Mouse (Mus musculus) embryonic facial prominence, embryonic 13.5 days (tissue): ENCODE results near the gene Gpr12. TPM values are rescaled to one million over a fixed set of nuclear protein-coding genes. Genes with fewer than 3 reads are reported as not detected.
A peak's percentile ranks its signal among the peaks of the same experiment; 100 is the strongest.
"Not testable (repeated sequence)": the region's sequence is repeated elsewhere in the genome, so short reads cannot be mapped to it uniquely, and the experiment has no call there.

Experiments
- ATAC-seq: fragments of 200-750 bp; cut with Nextera tagmentation; 2 replicates; pipeline ENCODE4 v1.8.0; 2017; ENCODE audit warnings: low read depth; ENCODE audit not compliant: insufficient number of reproducible peaks, insufficient read depth, low FRiP score, low TSS enrichment
- H3K27ac ChIP-seq: fragments of 300-500 bp; sonication (generic); 2 replicates; pipeline ENCODE4 v1.5.1; 2015; ENCODE audit warnings: moderate library complexity, mild to moderate bottlenecking, inconsistent platforms
- H3K27me3 ChIP-seq: fragments of 300-500 bp; sonication (generic); 2 replicates; pipeline ENCODE4 v1.6.1; 2015; ENCODE audit warnings: mild to moderate bottlenecking, inconsistent platforms
- H3K36me3 ChIP-seq: fragments of 300-500 bp; sonication (generic); 2 replicates; pipeline ENCODE4 v1.6.1; 2015; ENCODE audit warnings: mild to moderate bottlenecking, inconsistent platforms
- H3K4me1 ChIP-seq: fragments of 300-500 bp; sonication (generic); 2 replicates; pipeline ENCODE4 v1.6.1; 2015; ENCODE audit warnings: inconsistent platforms
- H3K4me2 ChIP-seq: fragments of 300-500 bp; sonication (generic); 2 replicates; pipeline ENCODE4 v1.6.1; 2015; ENCODE audit warnings: moderate library complexity, mild to moderate bottlenecking, inconsistent platforms
- H3K4me3 ChIP-seq: fragments of 300-500 bp; sonication (generic); 2 replicates; pipeline ENCODE4 v1.5.1; 2015; ENCODE audit warnings: mild to moderate bottlenecking, inconsistent platforms
- H3K9ac ChIP-seq: fragments of 300-500 bp; sonication (generic); 2 replicates; pipeline ENCODE4 v1.6.1; 2015; ENCODE audit warnings: mild to moderate bottlenecking, inconsistent platforms
- H3K9me3 ChIP-seq: fragments of 300-500 bp; sonication (generic); 2 replicates; pipeline ENCODE4 v1.6.1; 2016; ENCODE audit warnings: inconsistent platforms
- WGBS: fragments of 180-500 bp; shearing (Covaris S2); methylation state at CpG from one replicate; pipeline ENCODE4 v1.1.7; 2015; ENCODE audit warnings: mixed read lengths; 5-methylcytosine and 5-hydroxymethylcytosine counted together
- polyA plus RNA-seq: library from polyadenylated mRNA; unstranded; fragments of >200 nt; fragmentation: Nextera tagmentation; extraction: Ambion mirVana; gene quantifications from 2 replicates; pipeline ENCODE4 v1.2.1, GENCODE M21; 2015

The Gpr12 gene
- polyA plus RNA-seq, 1 experiment from 2014 or later: 0.10 TPM

GRCm38 (mm10) chr5:146606221-146606620 lies 21.2 kb upstream of the Gpr12 start:
- Histone ChIP-seq H3K9ac (no peak overlapping the region), H3K27me3 (no peaks in the 10 kb centered on the region), H3K27ac (no peak overlapping the region), H3K9me3 (0 out of 2 replicates have a peak, but pooled peaks cover 3% of the 10 kb centered on the region), H3K4me2 (no peak overlapping the region), H3K4me1 (no peaks in the 10 kb centered on the region), H3K4me3 (no peak overlapping the region), H3K36me3 (no peaks in the 10 kb centered on the region)
- WGBS: 85% methylated on average over 5 of the region's 5 CpGs
- no peak for ATAC-seq

GRCm38 (mm10) chr5:146599970-146600369 lies 14.9 kb upstream of the Gpr12 start:
- 0 out of 2 replicates have a peak, but pooled peaks cover 3% of the 10 kb centered on the region for H3K9me3 ChIP-seq
- ATAC-seq: no peak
- no peak overlapping the region for H3K27ac ChIP-seq
- no peak overlapping the region for H3K9ac ChIP-seq
- no peaks in the 10 kb centered on the region for H3K36me3 ChIP-seq
- H3K4me2 ChIP-seq: no peak overlapping the region
- H3K27me3 ChIP-seq: no peaks in the 10 kb centered on the region
- H3K4me3 ChIP-seq: no peak overlapping the region
- 78% methylated on average over 5 of the region's 5 CpGs for WGBS
- H3K4me1 ChIP-seq: no peaks in the 10 kb centered on the region

GRCm38 (mm10) chr5:146599216-146599615 lies 14.2 kb upstream of the Gpr12 start:
- H3K27ac ChIP-seq, H3K4me1 ChIP-seq, H3K9ac ChIP-seq, H3K4me3 ChIP-seq, ATAC-seq, H3K36me3 ChIP-seq, H3K9me3 ChIP-seq, H3K27me3 ChIP-seq, H3K4me2 ChIP-seq: not testable (repeated sequence)
- WGBS: 83% methylated on average over 7 of the region's 7 CpGs

- 86% methylated on average over 27 of the region's 27 CpGs for WGBS
- ATAC-seq: no peak
- Histone ChIP-seq H3K4me3 (no peak overlapping the region), H3K27me3 (no peaks in the 10 kb centered on the region), H3K9me3 (0 out of 2 replicates have a peak, but pooled peaks cover 3% of the 10 kb centered on the region), H3K27ac (no peak overlapping the region), H3K4me1 (no peaks in the 10 kb centered on the region), H3K36me3 (no peaks in the 10 kb centered on the region), H3K4me2 (no peak overlapping the region), H3K9ac (no peak overlapping the region)
Measured at GRCm38 (mm10) chr5:146598215-146599119, 13.4 kb upstream of the Gpr12 start.

GRCm38 (mm10) chr5:146597503-146597874 lies 12.4 kb upstream of the Gpr12 start:
- Histone ChIP-seq H3K27ac (no peak overlapping the region), H3K4me1 (no peaks in the 10 kb centered on the region), H3K4me3 (no peak overlapping the region), H3K9me3 (0 out of 2 replicates have a peak, but pooled peaks cover 3% of the 10 kb centered on the region), H3K9ac (no peak overlapping the region), H3K4me2 (no peak overlapping the region), H3K36me3 (no peaks in the 10 kb centered on the region), H3K27me3 (no peaks in the 10 kb centered on the region)
- 96% methylated on average over 10 of the region's 10 CpGs for WGBS
- no peak for ATAC-seq

GRCm38 (mm10) chr5:146596612-146597502 lies 11.8 kb upstream of the Gpr12 start:
- Histone ChIP-seq H3K27ac (no peak overlapping the region), H3K9ac (no peak overlapping the region), H3K4me1 (no peaks in the 10 kb centered on the region), H3K36me3 (no peaks in the 10 kb centered on the region), H3K4me2 (no peak overlapping the region), H3K9me3 (no peaks in the 10 kb centered on the region), H3K27me3 (no peaks in the 10 kb centered on the region), H3K4me3 (no peak overlapping the region)
- WGBS: 79% methylated on average over 18 of the region's 18 CpGs
- ATAC-seq: no peak

GRCm38 (mm10) chr5:146592580-146592979 lies 7.5 kb upstream of the Gpr12 start:
- Histone ChIP-seq H3K4me1 (0 out of 2 replicates have a peak, but pooled peaks cover 6% of the 10 kb centered on the region), H3K4me2 (no peak overlapping the region), H3K36me3 (no peaks in the 10 kb centered on the region), H3K4me3 (no peak overlapping the region), H3K9ac (no peak overlapping the region), H3K9me3 (no peaks in the 10 kb centered on the region), H3K27ac (no peak overlapping the region), H3K27me3 (no peaks in the 10 kb centered on the region)
- 59% methylated on average over 5 of the region's 5 CpGs for WGBS
- no peak for ATAC-seq

- Histone ChIP-seq H3K27me3 (peaks cover 5% of the 10 kb centered on the region), H3K36me3 (no peaks in the 10 kb centered on the region), H3K9ac (no peak overlapping the region), H3K9me3 (no peaks in the 10 kb centered on the region), H3K27ac (no peak overlapping the region), H3K4me1 (0 out of 2 replicates have a peak, but pooled peaks cover 6% of the 10 kb centered on the region), H3K4me2 (no peak overlapping the region), H3K4me3 (no peak overlapping the region)
- WGBS: 84% methylated on average over 4 of the region's 4 CpGs
- no peak for ATAC-seq
Measured at GRCm38 (mm10) chr5:146591636-146592035, 6.6 kb upstream of the Gpr12 start.

GRCm38 (mm10) chr5:146590987-146591386 lies 5.9 kb upstream of the Gpr12 start:
- H3K27ac ChIP-seq: no peak overlapping the region
- no peak overlapping the region for H3K4me3 ChIP-seq
- no peaks in the 10 kb centered on the region for H3K9me3 ChIP-seq
- no peak overlapping the region for H3K9ac ChIP-seq
- 65% methylated on average over 4 of the region's 4 CpGs for WGBS
- no peak for ATAC-seq
- no peak overlapping the region for H3K4me2 ChIP-seq
- H3K36me3 ChIP-seq: no peaks in the 10 kb centered on the region
- 0 out of 2 replicates have a peak, but pooled peaks cover 6% of the 10 kb centered on the region for H3K4me1 ChIP-seq
- peaks cover 11% of the 10 kb centered on the region for H3K27me3 ChIP-seq

GRCm38 (mm10) chr5:146586357-146587070 lies 1.5 kb upstream of the Gpr12 start:
- peaks cover 48% of the 10 kb centered on the region for H3K27me3 ChIP-seq

GRCm38 (mm10) chr5:146585307-146585651 lies 240 bp upstream of the Gpr12 start:
- peaks cover 12% of the 10 kb centered on the region for H3K4me1 ChIP-seq
- WGBS: 7% methylated on average over 10 of the region's 10 CpGs
- no peak for ATAC-seq
- no peaks in the 10 kb centered on the region for H3K9me3 ChIP-seq
- no peak overlapping the region for H3K27ac ChIP-seq
- peak overlapping the region; percentile 53 for H3K4me3 ChIP-seq
- peaks cover 49% of the 10 kb centered on the region for H3K27me3 ChIP-seq
- no peaks in the 10 kb centered on the region for H3K36me3 ChIP-seq
- peak overlapping the region; percentile 95 for H3K4me2 ChIP-seq
- no peak overlapping the region for H3K9ac ChIP-seq

More at GRCm38 (mm10) chr5:146586357-146587070, 1.5 kb upstream of the Gpr12 start:
- Histone ChIP-seq H3K9me3 (no peaks in the 10 kb centered on the region), H3K4me1 (peaks cover 18% of the 10 kb centered on the region), H3K4me3 (no peak overlapping the region), H3K27ac (no peak overlapping the region), H3K9ac (no peak overlapping the region), H3K4me2 (no peak overlapping the region), H3K36me3 (no peaks in the 10 kb centered on the region)
- no peak for ATAC-seq
- 70% methylated on average over 8 of the region's 8 CpGs for WGBS
